In genomic region chr2:167532131-167532530, GRCm38 (mm10) we compare ENCODE assay signal across 10 mouse cellular contexts. TPM values are rescaled to one million over a fixed set of nuclear protein-coding genes. Genes with fewer than 3 reads are reported as not detected.
A peak's percentile ranks its signal among the peaks of the same experiment; 100 is the strongest.
DNase-seq lines count a peak whose midpoint lies in the region; ATAC-seq and TF ChIP-seq lines count a peak whose summit lies in the region.
"Had no signal": no experiment of that assay in that cellular context is flagged by ENCODE, and none has a peak within 500 bp of the region (broad histone marks: within the 10 kb centered on the region; RNA-seq: fewer than 3 reads in every experiment).

No protein-coding gene starts in this region.

- peaks cover 53% of the 10 kb centered on the region for H3K27me3 ChIP-seq in heart, embryonic 10.5 days (ENCODE audit: insufficient read depth, poor library complexity, severe bottlenecking)
- H3K27me3 ChIP-seq in midbrain, postnatal 0 days (ENCODE audit: insufficient read depth, low read length) = peaks cover 10% of the 10 kb centered on the region; the same call in 1 of the 2 replicates

- no peak overlapping the region for H3K27ac ChIP-seq in heart, embryonic 10.5 days
- no peak overlapping the region for H3K27ac ChIP-seq in bone marrow, adult 2 months (ENCODE audit: control insufficient read depth, insufficient read depth, low read depth, low read length, poor library complexity)
- no peak overlapping the region for H3K27ac ChIP-seq in midbrain, postnatal 0 days (ENCODE audit: low read depth, low read length)
- H3K27ac ChIP-seq: midbrain, embryonic 12.5 days had no signal

- H3K4me2 ChIP-seq in midbrain, postnatal 0 days (ENCODE audit: low read depth, low read length, poor library complexity, severe bottlenecking) = no peak overlapping the region
- H3K4me2 ChIP-seq: midbrain, embryonic 12.5 days had no signal

- peak; percentile 36 for DNase-seq in heart, adult 8-10 months (ENCODE audit: low spot score)
- no peak for DNase-seq in heart, embryonic 10.5 days (ENCODE audit: low spot score)
- peak; percentile 25 to 64 for DNase-seq in spleen, adult 18-20 months
- DNase-seq in spleen, adult 12 weeks (ENCODE audit: low spot score) = no peak
- no peak for DNase-seq in midbrain, postnatal 0 days (ENCODE audit: low spot score)
- no peak for DNase-seq in urinary bladder, postnatal 4 days (ENCODE audit: low spot score in 2 of 2)

- 19% methylated on average over 13 of the region's 13 CpGs for WGBS in heart, embryonic 10.5 days
- WGBS in bone marrow, adult 2 months = 23% methylated on average over 13 of the region's 13 CpGs
- 17% methylated on average over 13 of the region's 13 CpGs for WGBS in midbrain, postnatal 0 days

- no peaks in the 10 kb centered on the region for H3K9me3 ChIP-seq in heart, embryonic 10.5 days
- H3K9me3 ChIP-seq in midbrain, postnatal 0 days (ENCODE audit: low read length) = no peaks in the 10 kb centered on the region
- H3K9me3 ChIP-seq: midbrain, embryonic 12.5 days had no signal

- TF ChIP-seq CTCF in bone marrow, adult 2 months (IDR thresholded peaks at IDR 0.05; ENCODE audit: control insufficient read depth, insufficient read depth, low read length) = peak; percentile 83
- peak; percentile 92 for TF ChIP-seq CTCF in midbrain, postnatal 0 days (IDR thresholded peaks at IDR 0.05)

- ATAC-seq in hematopoietic stem cell, adult 5-6 weeks (replicated peaks in 1 of 2; ENCODE audit: insufficient read depth in 1 of 2, low FRiP score in 2 of 2, low TSS enrichment in 1 of 2, low read depth in 1 of 2, poor library complexity in 2 of 2, severe bottlenecking in 2 of 2) = peak; percentile 58 to 70; a peak in 3 of 4 replicates
- no peak; the same call in 1 of the 2 replicates for ATAC-seq in midbrain, postnatal 0 days (ENCODE audit: low FRiP score)

- H3K4me3 ChIP-seq in heart, embryonic 10.5 days = no peak overlapping the region
- no peak overlapping the region for H3K4me3 ChIP-seq in bone marrow, adult 2 months (replicated peaks; ENCODE audit: control insufficient read depth, low read depth, low read length)
- H3K4me3 ChIP-seq in midbrain, postnatal 0 days (ENCODE audit: low read depth, low read length) = no peak overlapping the region
- H3K4me3 ChIP-seq: erythroblast, embryonic 14.5 days; midbrain, embryonic 12.5 days had no signal

- no peak overlapping the region for H3K9ac ChIP-seq in midbrain, postnatal 0 days (replicated peaks; ENCODE audit: low read length, poor library complexity, severe bottlenecking)
- H3K9ac ChIP-seq: midbrain, embryonic 12.5 days had no signal

- no peak for TF ChIP-seq POLR2A in bone marrow, adult 2 months (IDR thresholded peaks at IDR 0.05; ENCODE audit: borderline replicate concordance, control insufficient read depth, low read depth, low read length)

- no peaks in the 10 kb centered on the region for H3K36me3 ChIP-seq in heart, embryonic 10.5 days
- H3K36me3 ChIP-seq in midbrain, postnatal 0 days (ENCODE audit: insufficient read depth, low read length) = no peaks in the 10 kb centered on the region
- H3K36me3 ChIP-seq: midbrain, embryonic 12.5 days had no signal

- H3K4me1 ChIP-seq in heart, embryonic 10.5 days = peaks cover 3% of the 10 kb centered on the region
- H3K4me1 ChIP-seq in bone marrow, adult 2 months (ENCODE audit: control insufficient read depth, insufficient read depth, low read length) = no peaks in the 10 kb centered on the region; the same call in 1 of the 2 replicates
- H3K4me1 ChIP-seq in midbrain, postnatal 0 days (ENCODE audit: insufficient read depth, low read length) = no peaks in the 10 kb centered on the region

RNA-seq across cellular contexts. Expression of gene Snai1, which starts 5.9 kb away (rescaled TPM):
- 1 to 10 TPM; 1.2 to 2.2 (median 1.4) TPM for total RNA-seq in heart, adult 8-10 months (2022)
- polyA plus RNA-seq in heart, embryonic 10.5 days (2016; fragmentation: Nextera tagmentation; extraction: Ambion mirVana) = 21.8 and 42.2 TPM in 2 replicates
- polyA plus RNA-seq in bone marrow, adult 2 months (2011; ENCODE audit: insufficient read depth, insufficient read length, low replicate concordance, missing spikeins) = 1.9 TPM in 1 of 2 replicates, not detected in the other
- total RNA-seq in hematopoietic stem cell, adult 5-6 weeks (2017) = not detected in 2 replicates
- total RNA-seq in midbrain, postnatal 0 days (2014; rRNA removed) = 0.28 and 0.71 TPM in 2 replicates
- 3.8 and 5.1 TPM in 2 replicates for polyA plus RNA-seq in midbrain, postnatal 0 days (2015; fragmentation: Nextera tagmentation; extraction: Ambion mirVana)
- polyA plus RNA-seq: erythroblast, embryonic 14.5 days had no signal

RNA-seq across cellular contexts. Expression of gene Spata2, which starts 39.4 kb away (rescaled TPM):
- total RNA-seq in heart, adult 8-10 months (2022) = 10 to 100 TPM; 10.3 to 17.0 (median 15.9) TPM
- 16.5 and 17.4 TPM in 2 replicates for polyA plus RNA-seq in heart, embryonic 10.5 days (2016; fragmentation: Nextera tagmentation; extraction: Ambion mirVana)
- polyA plus RNA-seq in bone marrow, adult 2 months (2011; ENCODE audit: insufficient read depth, insufficient read length, low replicate concordance, missing spikeins) = 4.9 and 9.1 TPM in 2 replicates
- total RNA-seq in hematopoietic stem cell, adult 5-6 weeks (2017) = 11.6 and 16.9 TPM in 2 replicates
- 39.2 and 41.5 TPM in 2 replicates for total RNA-seq in midbrain, postnatal 0 days (2014; rRNA removed)
- 27.6 and 29.9 TPM in 2 replicates for polyA plus RNA-seq in midbrain, postnatal 0 days (2015; fragmentation: Nextera tagmentation; extraction: Ambion mirVana)

RNA-seq across cellular contexts. Expression of gene Rnf114, which starts 39.7 kb away (rescaled TPM):
- total RNA-seq in heart, adult 8-10 months (2022) = 10 to 100 TPM; 66.2 to 82.2 (median 75.4) TPM
- 71.2 and 90.0 TPM in 2 replicates for polyA plus RNA-seq in heart, embryonic 10.5 days (2016; fragmentation: Nextera tagmentation; extraction: Ambion mirVana)
- polyA plus RNA-seq in bone marrow, adult 2 months (2011; ENCODE audit: insufficient read depth, insufficient read length, low replicate concordance, missing spikeins) = 22.4 and 33.5 TPM in 2 replicates
- total RNA-seq in hematopoietic stem cell, adult 5-6 weeks (2017) = 43.0 and 53.4 TPM in 2 replicates
- 78.2 and 83.4 TPM in 2 replicates for total RNA-seq in midbrain, postnatal 0 days (2014; rRNA removed)
- polyA plus RNA-seq in midbrain, postnatal 0 days (2015; fragmentation: Nextera tagmentation; extraction: Ambion mirVana) = 84.2 and 84.9 TPM in 2 replicates

Comparison
In these comparisons a context has a peak if more than half of its experiments do, and no peak if none do; other contexts are left out.
1. DNase-seq: peak in heart, adult 8-10 months (single experiment) and spleen, adult 18-20 months (2 of 2); none in heart, embryonic 10.5 days (single experiment), spleen, adult 12 weeks (single experiment), midbrain, postnatal 0 days (single experiment) and urinary bladder, postnatal 4 days (0 of 2).